ENCODE assay signal across 11 mouse cellular contexts in genomic region chr3:88541622-88542401, GRCm38 (mm10). TPM values are rescaled to one million over a fixed set of nuclear protein-coding genes. Genes with fewer than 3 reads are reported as not detected.
DNase-seq lines count a peak whose midpoint lies in the region; ATAC-seq and TF ChIP-seq lines count a peak whose summit lies in the region.
"Had no signal": no experiment of that assay in that cellular context is flagged by ENCODE, and none has a peak within 500 bp of the region (broad histone marks: within the 10 kb centered on the region; RNA-seq: fewer than 3 reads in every experiment).

No protein-coding gene starts in this region.

- 10% methylated on average over 7 of the region's 7 CpGs for WGBS in cerebellum, adult 2 months
- whole genome bisulfite sequencing in forebrain, embryonic 13.5 days, result 63% methylated on average over 7 of the region's 7 CpGs
- 79% methylated on average over 7 of the region's 7 CpGs for WGBS in midbrain, embryonic 10.5 days

- peak overlapping the region; percentile 9; the same call in 1 of the 2 replicates for H3K4me2 ChIP-seq in forebrain, embryonic 13.5 days

- no peak for DNase-seq in cerebellum, adult 9-10 months
- DNase-seq in cerebellum, adult 2 months, result peak; percentile 62 to 66
- DNase-seq in midbrain, embryonic 10.5 days (ENCODE audit: low spot score), result no peak
- no peak for DNase-seq in yolk sac, embryonic 10.5 days (ENCODE audit: low spot score)
- no peak for DNase-seq in heart, postnatal 10 days
- no peak for DNase-seq in right cerebral cortex, postnatal 14 days

- no peaks in the 10 kb centered on the region for H3K27me3 ChIP-seq in cerebellum, adult 2 months (ENCODE audit: control insufficient read depth, insufficient read depth, low read length)
- H3K27me3 ChIP-seq in forebrain, embryonic 13.5 days, result no peaks in the 10 kb centered on the region
- H3K27me3 ChIP-seq in midbrain, embryonic 10.5 days (ENCODE audit: low read depth, poor library complexity, severe bottlenecking), result no peaks in the 10 kb centered on the region
- H3K27me3 ChIP-seq: Patski had no signal

- H3K36me3 ChIP-seq in forebrain, embryonic 13.5 days (ENCODE audit: poor library complexity, severe bottlenecking), result peaks cover 41% of the 10 kb centered on the region
- peaks cover 42% of the 10 kb centered on the region for H3K36me3 ChIP-seq in midbrain, embryonic 10.5 days

- TF ChIP-seq CTCF in cerebellum, adult 2 months (IDR thresholded peaks at IDR 0.05; ENCODE audit: borderline replicate concordance, insufficient read depth, low read depth, low read length), result no peak

- ATAC-seq in cerebellum, adult (ENCODE audit: insufficient number of reproducible peaks, low FRiP score, low TSS enrichment), result peak; percentile 56; the same call in 1 of the 2 replicates
- peak; percentile 50 for ATAC-seq in forebrain, embryonic 13.5 days
- ATAC-seq: intestine, postnatal 0 days; Patski had no signal

- TF ChIP-seq POLR2A in cerebellum, adult 2 months (IDR thresholded peaks at IDR 0.05; ENCODE audit: borderline replicate concordance, insufficient read depth, low read length), result 0 out of 2 replicates have a peak, but pooled peaks have one; percentile 26

- H3K4me3 ChIP-seq in cerebellum, adult 2 months (replicated peaks; ENCODE audit: insufficient read depth, low read depth, low read length), result no peak overlapping the region
- no peak overlapping the region for H3K4me3 ChIP-seq in forebrain, embryonic 13.5 days
- H3K4me3 ChIP-seq in midbrain, embryonic 10.5 days, result no peak overlapping the region; the same call in 1 of the 2 replicates

- H3K27ac ChIP-seq in cerebellum, adult 2 months (ENCODE audit: insufficient read depth, low read length), result peak overlapping the region; percentile 64
- H3K27ac ChIP-seq in forebrain, embryonic 13.5 days, result peak overlapping the region; percentile 80
- H3K27ac ChIP-seq in midbrain, embryonic 10.5 days (replicated peaks), result peak overlapping the region; percentile 7; the same call in 1 of the 2 replicates

- H3K4me1 ChIP-seq in cerebellum, adult 2 months (ENCODE audit: control insufficient read depth, insufficient read depth, low read length), result peaks cover 35% of the 10 kb centered on the region
- peaks cover 61% of the 10 kb centered on the region for H3K4me1 ChIP-seq in forebrain, embryonic 13.5 days
- peaks cover 68% of the 10 kb centered on the region for H3K4me1 ChIP-seq in midbrain, embryonic 10.5 days

- intact Hi-C loops in heart, postnatal 10 days (cut with DNase I), result no loop called here

- no peak overlapping the region for H3K9ac ChIP-seq in forebrain, embryonic 13.5 days

- no peaks in the 10 kb centered on the region for H3K9me3 ChIP-seq in forebrain, embryonic 13.5 days (replicated peaks)
- H3K9me3 ChIP-seq in midbrain, embryonic 10.5 days (replicated peaks), result no peaks in the 10 kb centered on the region

RNA-seq across cellular contexts. Expression of gene Rab25, which starts 6.3 kb away (rescaled TPM):
- polyA plus RNA-seq in cerebellum, adult 2 months (2012; rRNA removed), result 0.46 and 1.4 TPM in 2 replicates
- not detected in 2 replicates for polyA plus RNA-seq in forebrain, embryonic 13.5 days (2015; fragmentation: Nextera tagmentation; extraction: Ambion mirVana)
- polyA plus RNA-seq in midbrain, embryonic 10.5 days (2016; fragmentation: Nextera tagmentation; extraction: Ambion mirVana), result 0.49 and 0.79 TPM in 2 replicates
- total RNA-seq in heart, postnatal 10 days (2021), result not detected
- total RNA-seq: left cerebral cortex, postnatal 36 days had no signal

RNA-seq across cellular contexts. Expression of gene Mex3a, which starts 9.6 kb away (rescaled TPM):
- 1.2 and 1.3 TPM in 2 replicates for polyA plus RNA-seq in cerebellum, adult 2 months (2012; rRNA removed)
- polyA plus RNA-seq in forebrain, embryonic 13.5 days (2015; fragmentation: Nextera tagmentation; extraction: Ambion mirVana), result 51.5 and 52.6 TPM in 2 replicates
- 27.7 and 33.8 TPM in 2 replicates for polyA plus RNA-seq in midbrain, embryonic 10.5 days (2016; fragmentation: Nextera tagmentation; extraction: Ambion mirVana)
- 1 to 10 TPM; 3.4 to 6.3 TPM for total RNA-seq in heart, postnatal 10 days (2021)

RNA-seq across cellular contexts. Expression of gene Lamtor2, which starts 11.1 kb away (rescaled TPM):
- polyA plus RNA-seq in cerebellum, adult 2 months (2012; rRNA removed), result 143 and 159 TPM in 2 replicates
- 170 and 180 TPM in 2 replicates for polyA plus RNA-seq in forebrain, embryonic 13.5 days (2015; fragmentation: Nextera tagmentation; extraction: Ambion mirVana)
- polyA plus RNA-seq in midbrain, embryonic 10.5 days (2016; fragmentation: Nextera tagmentation; extraction: Ambion mirVana), result 175 and 192 TPM in 2 replicates
- total RNA-seq in heart, postnatal 10 days (2021), result 10 to 100 TPM; 87.3 to 94.0 TPM

RNA-seq across cellular contexts. Expression of gene Ubqln4, which starts 11.7 kb away (rescaled TPM):
- polyA plus RNA-seq in cerebellum, adult 2 months (2012; rRNA removed), result 86.4 and 87.3 TPM in 2 replicates
- polyA plus RNA-seq in forebrain, embryonic 13.5 days (2015; fragmentation: Nextera tagmentation; extraction: Ambion mirVana), result 43.5 and 47.5 TPM in 2 replicates
- polyA plus RNA-seq in midbrain, embryonic 10.5 days (2016; fragmentation: Nextera tagmentation; extraction: Ambion mirVana), result 71.1 and 74.1 TPM in 2 replicates
- 10 to 100 TPM; 56.5 to 57.2 TPM for total RNA-seq in heart, postnatal 10 days (2021)

RNA-seq across cellular contexts. Expression of gene Lmna, which starts 32.1 kb away (rescaled TPM):
- polyA plus RNA-seq in cerebellum, adult 2 months (2012; rRNA removed), result 51.4 and 57.1 TPM in 2 replicates
- polyA plus RNA-seq in forebrain, embryonic 13.5 days (2015; fragmentation: Nextera tagmentation; extraction: Ambion mirVana), result 12.1 and 15.5 TPM in 2 replicates
- polyA plus RNA-seq in midbrain, embryonic 10.5 days (2016; fragmentation: Nextera tagmentation; extraction: Ambion mirVana), result 13.5 and 18.3 TPM in 2 replicates
- total RNA-seq in heart, postnatal 10 days (2021), result 100 to 1,000 TPM; 164 to 173 TPM

Comparison
In these comparisons a context has a peak if more than half of its experiments do, and no peak if none do; other contexts are left out.
1. DNase-seq: peak in cerebellum, adult 2 months (2 of 2); none in cerebellum, adult 9-10 months (single experiment), midbrain, embryonic 10.5 days (single experiment), yolk sac, embryonic 10.5 days (single experiment), heart, postnatal 10 days (0 of 2) and right cerebral cortex, postnatal 14 days (single experiment).
2. H3K27ac ChIP-seq: peak in every context shown above with its lines; median percentile 80 in forebrain, embryonic 13.5 days; 64 in cerebellum, adult 2 months; 7 in midbrain, embryonic 10.5 days.
3. RNA of gene Mex3a, which starts 9.6 kb away (polyA plus RNA-seq): 51.5 to 52.6 TPM in forebrain, embryonic 13.5 days and 27.7 to 33.8 TPM in midbrain, embryonic 10.5 days; 1.2 to 1.3 TPM in cerebellum, adult 2 months; every median in the first group is over 10 times any median in the second.